Mouse (Mus musculus) heart, embryonic 16.5 days (tissue): ENCODE measurements around the gene Trim46. TPM values are rescaled to one million over a fixed set of nuclear protein-coding genes. Genes with fewer than 3 reads are reported as not detected.

Experiments
- ATAC-seq: fragments of 200-750 bp; cut with Nextera tagmentation; replicated peaks from 2 replicates; pipeline ENCODE4 v1.8.0; 2017; ENCODE audit warnings: moderate number of reproducible peaks; ENCODE audit not compliant: insufficient read depth, low FRiP score; ENCODE audit errors: extremely low read depth
- H3K27ac ChIP-seq: fragments of 300-500 bp; sonication (generic); 2 replicates; pipeline ENCODE4 v1.5.1; 2014; ENCODE audit warnings: mild to moderate bottlenecking, low read length, control low read depth, moderate library complexity
- H3K27me3 ChIP-seq: fragments of 300-500 bp; sonication (generic); 2 replicates; pipeline ENCODE4 v1.6.1; 2014; ENCODE audit warnings: low read length, mixed read lengths; ENCODE audit not compliant: control insufficient read depth, insufficient read depth
- H3K36me3 ChIP-seq: fragments of 300-500 bp; sonication (generic); 2 replicates; pipeline ENCODE4 v1.6.1; 2014; ENCODE audit not compliant: control insufficient read depth, insufficient read depth
- H3K4me1 ChIP-seq: fragments of 300-500 bp; sonication (generic); 2 replicates; pipeline ENCODE4 v1.6.1; 2014; ENCODE audit warnings: low read length, mixed read lengths; ENCODE audit not compliant: control insufficient read depth, insufficient read depth
- H3K4me2 ChIP-seq: fragments of 300-500 bp; sonication (generic); 2 replicates; pipeline ENCODE4 v1.6.1; 2014; ENCODE audit warnings: low read depth, mild to moderate bottlenecking, control low read depth, low read length
- H3K4me3 ChIP-seq: fragments of 300-500 bp; sonication (generic); 2 replicates; pipeline ENCODE4 v1.5.1; 2014; ENCODE audit warnings: mild to moderate bottlenecking, control low read depth, low read length
- H3K9ac ChIP-seq: fragments of 300-500 bp; sonication (generic); 2 replicates; pipeline ENCODE4 v1.6.1; 2014; ENCODE audit warnings: low read length, control low read depth
- H3K9me3 ChIP-seq: fragments of 300-500 bp; sonication (generic); replicated peaks from 2 replicates; pipeline ENCODE4 v1.6.1; 2016; ENCODE audit warnings: low read length; ENCODE audit not compliant: control insufficient read depth
- WGBS: fragments of 180-500 bp; shearing (Covaris S2); extraction: QIAGEN DNeasy Blood & Tissue Kit; methylation state at CpG from one replicate; pipeline ENCODE4 v1.1.7; 2014; 5-methylcytosine and 5-hydroxymethylcytosine counted together
- polyA plus RNA-seq: library from polyadenylated mRNA; unstranded; fragments of >200 nt; fragmentation: Nextera tagmentation; extraction: Ambion mirVana; gene quantifications from 2 replicates; pipeline ENCODE4 v1.2.1, GENCODE M21; 2015

Trim46 gene
- polyA plus RNA-seq, 1 experiment from 2014 or later = 1.1 TPM

- Histone ChIP-seq H3K9ac (0 out of 2 replicates have a peak overlapping the region, but pooled peaks have one; percentile 33), H3K9me3 (no peaks in the 10 kb centered on the region), H3K4me2 (peak overlapping the region; percentile 84), H3K27ac (no peak overlapping the region), H3K27me3 (peaks cover 11% of the 10 kb centered on the region), H3K4me3 (peak overlapping the region; percentile 39), H3K36me3 (peaks cover 8% of the 10 kb centered on the region; the same call in 1 of the 2 replicates), H3K4me1 (peaks cover 20% of the 10 kb centered on the region)
- WGBS = 1% methylated on average over 26 of the region's 26 CpGs
- no peak for ATAC-seq
Observed at GRCm38 (mm10) chr3:89244982-89245687, 974 bp downstream of the Trim46 start.

DNA sequence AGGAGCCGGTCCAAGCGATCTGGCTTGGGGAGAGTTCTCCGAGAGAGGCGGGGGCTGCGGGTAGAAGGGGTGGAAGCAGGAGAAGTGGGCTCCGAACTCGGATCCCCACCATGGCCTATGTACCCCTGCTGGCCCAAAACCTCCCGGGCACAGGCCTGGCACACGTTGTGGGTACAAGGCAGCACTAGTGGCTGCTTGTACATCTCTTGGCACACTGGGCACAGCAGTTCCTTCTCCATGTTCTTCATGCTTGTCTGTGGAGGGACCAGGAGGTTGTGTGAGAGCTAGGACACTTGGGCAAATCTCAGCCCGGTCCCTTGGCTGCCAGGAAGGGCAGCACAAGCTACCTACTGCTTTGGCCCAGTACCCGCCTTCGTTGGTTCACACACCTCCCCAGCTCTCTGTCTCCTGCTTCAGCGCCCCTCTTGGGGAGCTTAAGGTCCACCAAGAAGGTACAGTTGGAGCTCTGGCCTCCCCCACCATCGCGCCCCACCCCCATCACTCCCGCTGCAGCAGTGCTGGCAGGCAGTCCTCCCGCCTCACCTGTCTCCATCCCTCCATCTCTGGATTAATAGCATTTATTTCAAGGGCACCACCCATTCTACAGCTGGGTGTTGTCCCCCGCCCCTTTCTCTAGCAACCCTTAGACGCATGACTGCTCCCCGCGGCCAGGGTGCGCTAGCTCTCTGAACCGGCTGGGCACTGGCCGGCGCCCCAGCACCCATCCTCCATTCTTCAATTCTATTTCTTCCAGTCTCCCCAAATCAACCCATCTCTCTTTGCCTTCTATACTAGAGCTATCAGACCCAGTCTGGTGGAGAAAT, 1.7 kb downstream of the Trim46 start:
- H3K9me3 ChIP-seq = no peaks in the 10 kb centered on the region
- peak overlapping the region; percentile 84 for H3K4me2 ChIP-seq
- WGBS = 16% methylated on average over 25 of the region's 25 CpGs
- peaks cover 11% of the 10 kb centered on the region for H3K27me3 ChIP-seq
- peaks cover 5% of the 10 kb centered on the region; the same call in 1 of the 2 replicates for H3K36me3 ChIP-seq
- no peak for ATAC-seq
- H3K4me1 ChIP-seq = peaks cover 20% of the 10 kb centered on the region
- no peak overlapping the region for H3K9ac ChIP-seq
- H3K27ac ChIP-seq = no peak overlapping the region
- peak overlapping the region; percentile 39 for H3K4me3 ChIP-seq

DNA sequence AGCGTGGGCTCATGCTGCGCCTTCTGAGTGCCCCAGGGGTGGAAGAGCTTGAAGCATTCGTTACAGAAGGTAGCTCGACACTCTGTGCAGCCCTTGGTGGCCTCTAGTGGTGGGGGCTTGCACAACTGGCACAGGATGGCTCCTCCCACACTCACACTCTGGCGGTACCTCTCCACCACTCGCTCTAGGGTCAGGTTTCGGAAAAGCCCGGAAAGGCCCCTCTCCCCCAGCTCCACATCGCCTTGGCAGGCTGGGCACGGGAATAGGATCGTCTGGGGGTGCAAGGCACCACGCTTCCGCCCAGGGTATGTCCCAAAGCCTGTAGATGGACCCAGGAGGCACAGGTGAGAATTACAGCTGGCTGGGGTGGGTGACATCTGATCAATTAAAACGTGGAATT, 2.5 kb downstream of the Trim46 start:
- WGBS = 16% methylated on average over 14 of the region's 14 CpGs
- H3K9ac ChIP-seq = no peak overlapping the region
- no peaks in the 10 kb centered on the region for H3K9me3 ChIP-seq
- H3K36me3 ChIP-seq = peaks cover 5% of the 10 kb centered on the region; the same call in 1 of the 2 replicates
- peak overlapping the region; percentile 47; the same call in 1 of the 2 replicates for H3K4me2 ChIP-seq
- no peak; the same call in 1 of the 2 replicates for ATAC-seq
- no peak overlapping the region for H3K27ac ChIP-seq
- H3K27me3 ChIP-seq = peaks cover 11% of the 10 kb centered on the region
- H3K4me3 ChIP-seq = 0 out of 2 replicates have a peak overlapping the region, but pooled peaks have one; percentile 15
- H3K4me1 ChIP-seq = peaks cover 20% of the 10 kb centered on the region

GRCm38 (mm10) chr3:89242331-89242895, 3.7 kb downstream of the Trim46 start:
- H3K27ac ChIP-seq = no peak overlapping the region
- H3K27me3 ChIP-seq = peaks cover 11% of the 10 kb centered on the region
- ATAC-seq = no peak
- H3K9ac ChIP-seq = no peak overlapping the region
- no peaks in the 10 kb centered on the region for H3K36me3 ChIP-seq
- 69% methylated on average over 9 of the region's 9 CpGs for WGBS
- no peak overlapping the region for H3K4me2 ChIP-seq
- no peak overlapping the region for H3K4me3 ChIP-seq
- peaks cover 19% of the 10 kb centered on the region for H3K4me1 ChIP-seq
- no peaks in the 10 kb centered on the region for H3K9me3 ChIP-seq

- no peak overlapping the region for H3K27ac ChIP-seq
- no peaks in the 10 kb centered on the region for H3K36me3 ChIP-seq
- no peak overlapping the region for H3K4me3 ChIP-seq
- H3K9me3 ChIP-seq = no peaks in the 10 kb centered on the region
- H3K27me3 ChIP-seq = no peaks in the 10 kb centered on the region
- peaks cover 4% of the 10 kb centered on the region for H3K4me1 ChIP-seq
- H3K4me2 ChIP-seq = no peak overlapping the region
- H3K9ac ChIP-seq = no peak overlapping the region
- 59% methylated on average over 12 of the region's 12 CpGs for WGBS
- no peak for ATAC-seq
Observed at GRCm38 (mm10) chr3:89238494-89238893, 7.6 kb downstream of the Trim46 start.

DNA sequence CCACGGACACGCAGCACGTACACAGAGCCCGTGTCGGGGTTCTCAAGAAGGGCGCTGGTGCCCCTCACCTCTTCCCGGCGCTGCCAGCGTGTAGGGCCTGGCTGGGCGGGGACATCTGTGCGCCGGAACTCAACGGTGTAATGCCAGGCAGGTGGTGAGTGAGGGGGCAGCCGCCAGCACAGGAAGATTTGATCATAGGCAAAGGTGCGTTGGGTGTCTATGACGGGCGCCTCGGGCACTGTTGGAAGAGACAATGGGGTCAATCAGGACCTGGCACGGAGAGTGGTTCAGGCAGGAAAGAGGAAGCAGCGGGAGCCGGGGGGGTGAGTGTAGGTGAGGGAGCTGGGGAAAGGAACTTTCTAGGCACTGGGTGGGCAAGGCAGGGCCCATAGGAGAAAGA, 8.4 kb downstream of the Trim46 start:
- Histone ChIP-seq H3K9ac (no peak overlapping the region), H3K4me2 (no peak overlapping the region), H3K4me1 (peaks cover 12% of the 10 kb centered on the region), H3K27ac (no peak overlapping the region), H3K36me3 (no peaks in the 10 kb centered on the region), H3K4me3 (no peak overlapping the region), H3K27me3 (no peaks in the 10 kb centered on the region), H3K9me3 (no peaks in the 10 kb centered on the region)
- no peak for ATAC-seq
- WGBS = 87% methylated on average over 21 of the region's 21 CpGs

GRCm38 (mm10) chr3:89236516-89236915, 9.6 kb downstream of the Trim46 start:
- no peaks in the 10 kb centered on the region for H3K9me3 ChIP-seq
- peaks cover 14% of the 10 kb centered on the region for H3K4me1 ChIP-seq
- H3K9ac ChIP-seq = no peak overlapping the region
- no peak for ATAC-seq
- no peak overlapping the region for H3K4me2 ChIP-seq
- H3K4me3 ChIP-seq = no peak overlapping the region
- H3K27me3 ChIP-seq = no peaks in the 10 kb centered on the region
- 74% methylated on average over 10 of the region's 10 CpGs for WGBS
- no peak overlapping the region for H3K27ac ChIP-seq
- H3K36me3 ChIP-seq = no peaks in the 10 kb centered on the region

DNA sequence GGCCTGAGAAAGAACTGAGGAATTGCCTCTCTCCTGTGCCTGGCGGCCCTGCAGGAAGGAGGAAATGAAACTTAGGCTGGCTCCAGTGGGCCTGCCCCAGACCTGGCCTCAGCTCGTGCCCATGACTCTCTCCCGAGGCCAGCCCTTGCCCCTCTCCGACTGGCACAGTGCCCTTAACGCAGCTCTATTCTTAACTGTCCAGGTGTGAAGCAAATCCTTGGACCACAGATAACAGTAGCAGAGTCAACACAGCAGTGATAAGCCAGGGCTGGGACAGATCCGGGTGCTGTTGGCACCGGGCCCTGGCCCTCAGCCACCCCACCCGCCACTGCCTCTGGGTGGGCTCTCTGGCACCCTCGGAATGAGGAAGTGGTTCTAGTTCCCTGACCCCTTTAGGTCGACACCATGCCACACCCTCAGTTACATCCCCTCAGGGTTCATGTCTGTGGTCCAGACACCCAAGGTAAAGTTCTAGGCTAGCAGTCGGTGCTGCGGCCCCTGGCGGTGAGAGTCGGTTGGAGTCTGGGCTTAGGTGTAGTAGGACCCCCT, 12.5 kb downstream of the Trim46 start:
- peak overlapping the region; percentile 64 for H3K27ac ChIP-seq
- ATAC-seq = peak; percentile 74
- H3K27me3 ChIP-seq = 0 out of 2 replicates have a peak, but pooled peaks cover 3% of the 10 kb centered on the region
- H3K4me3 ChIP-seq = no peak overlapping the region
- H3K4me2 ChIP-seq = peak overlapping the region; percentile 17; the same call in 1 of the 2 replicates
- peaks cover 14% of the 10 kb centered on the region for H3K4me1 ChIP-seq
- 37% methylated on average over 14 of the region's 14 CpGs for WGBS
- peak overlapping the region; percentile 44; the same call in 1 of the 2 replicates for H3K9ac ChIP-seq
- H3K9me3 ChIP-seq = no peaks in the 10 kb centered on the region
- H3K36me3 ChIP-seq = no peaks in the 10 kb centered on the region
